Mouse (Mus musculus) ZHBTc4 (cell line): ENCODE measurements at regions not wholly inside any gene's neighbourhood (a gene's known extent, or its start where the extent isn't known, plus 50 kb on each side); places are given as distances from the start of the nearest gene placed in this dataset.
A peak's percentile ranks its signal among the peaks of the same experiment; 100 is the strongest.

Experiments used
- DNase-seq: peaks from one replicate; pipeline ENCODE4 v3.0.0-alpha.2; 2011; ENCODE audit warnings: low read depth, low spot score

DNA sequence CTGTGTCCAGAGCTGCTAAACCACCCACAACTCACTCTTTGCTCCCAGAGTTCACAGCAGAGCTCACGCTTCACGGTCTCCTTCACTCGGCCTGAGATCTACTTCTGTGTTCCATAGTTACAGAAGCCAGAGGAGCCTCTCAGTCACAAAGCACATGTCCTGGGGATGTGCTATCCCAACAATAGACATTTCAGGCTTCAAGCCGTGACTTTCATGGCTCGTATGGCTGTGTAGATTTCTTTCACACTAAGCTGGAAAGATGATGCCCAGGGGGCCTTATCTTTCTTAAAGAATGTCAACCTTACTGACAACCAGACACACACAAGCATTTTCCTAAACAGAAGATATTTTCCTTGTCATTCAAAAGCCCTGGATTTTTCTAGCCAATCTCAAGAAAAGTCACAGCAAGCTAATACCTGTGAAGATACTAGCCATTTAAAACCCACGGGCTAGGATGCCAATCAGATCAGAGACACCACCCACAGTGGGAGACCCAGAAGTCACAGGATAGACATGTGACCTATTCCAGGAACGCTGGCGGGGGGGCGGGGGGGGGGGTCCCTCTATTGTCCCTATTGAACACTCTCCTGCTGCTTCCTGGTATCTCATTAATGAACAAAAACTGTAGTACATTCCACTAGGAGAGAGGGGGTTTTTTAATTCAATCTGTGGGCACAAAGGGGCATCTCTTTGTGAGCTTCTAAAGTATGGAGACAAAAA lies 98.8 kb upstream of the Mapk10 start:
- DNase-seq = peak; percentile 48

DNA sequence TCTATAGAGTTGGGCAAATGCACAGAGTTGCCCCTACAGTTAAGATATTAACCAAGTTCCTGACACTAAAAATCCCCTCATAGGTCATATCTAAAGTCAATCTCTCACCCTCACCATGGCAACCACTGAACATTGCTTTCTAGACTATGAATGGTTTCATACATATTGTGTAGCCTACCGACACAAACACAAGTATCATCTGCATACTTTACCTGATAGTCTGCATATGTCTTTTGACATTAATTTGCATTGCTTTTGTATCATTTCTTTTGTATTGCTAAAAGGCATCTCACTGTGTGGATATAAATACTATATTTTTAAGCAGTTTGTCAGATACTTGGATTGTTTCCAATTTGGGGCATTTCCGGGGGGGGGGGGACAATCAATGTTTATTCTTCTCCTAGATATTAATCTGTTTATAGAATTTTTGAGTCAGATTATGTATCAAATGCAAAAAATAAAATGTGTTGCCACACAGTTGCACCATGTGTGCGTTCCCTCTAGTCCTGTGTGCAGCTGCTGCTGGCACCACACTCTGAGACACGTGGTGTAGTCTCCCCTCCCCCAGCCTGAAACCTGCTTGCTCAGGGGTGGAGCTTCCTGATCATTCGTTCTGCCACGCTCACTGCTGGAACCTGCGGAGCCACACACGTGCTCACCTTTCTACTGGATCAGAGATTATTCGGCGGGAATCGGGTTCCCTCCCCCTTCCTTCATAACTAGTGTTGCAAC lies 94.7 kb upstream of the Mapk10 start:
- no peak for DNase-seq

DNA sequence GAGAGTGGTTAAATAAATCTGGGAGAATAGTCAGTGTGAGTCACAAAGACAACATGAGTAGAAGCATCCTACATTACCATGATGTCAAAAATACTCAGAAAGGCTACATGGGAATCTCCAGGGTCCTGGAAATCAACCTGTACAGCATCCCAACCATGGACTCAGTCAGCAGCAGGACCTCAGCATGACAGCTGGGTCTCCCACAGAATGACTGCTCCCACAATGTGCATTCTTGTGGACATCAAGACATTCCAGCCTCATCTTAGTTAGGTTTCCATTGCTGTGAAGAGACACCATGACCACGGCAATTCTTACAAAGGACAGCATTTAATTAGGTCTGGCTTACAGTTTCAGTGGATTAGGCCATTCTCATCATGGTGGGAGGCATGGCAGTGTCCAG lies 93.8 kb upstream of the Mapk10 start:
- no peak for DNase-seq

DNA sequence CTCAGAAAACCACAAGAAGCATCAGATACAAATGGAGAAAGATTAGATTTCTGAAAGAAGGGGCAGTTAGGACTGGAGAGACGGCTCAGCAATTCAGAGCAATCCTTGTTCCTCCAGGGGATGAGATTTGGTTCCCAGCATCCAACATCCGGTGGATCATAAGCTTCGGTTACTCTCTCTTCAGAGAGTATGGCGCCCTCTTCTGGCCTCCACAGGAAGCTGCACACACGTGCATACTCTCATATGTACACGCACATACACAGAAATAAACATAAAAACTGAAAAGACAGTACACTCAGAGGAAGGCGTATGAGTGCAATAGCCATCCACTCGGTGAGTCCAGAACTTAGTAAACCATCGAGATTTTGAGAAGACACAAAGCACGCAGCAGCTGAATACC lies 91.6 kb upstream of the Mapk10 start:
- peak; percentile 59 for DNase-seq

DNA sequence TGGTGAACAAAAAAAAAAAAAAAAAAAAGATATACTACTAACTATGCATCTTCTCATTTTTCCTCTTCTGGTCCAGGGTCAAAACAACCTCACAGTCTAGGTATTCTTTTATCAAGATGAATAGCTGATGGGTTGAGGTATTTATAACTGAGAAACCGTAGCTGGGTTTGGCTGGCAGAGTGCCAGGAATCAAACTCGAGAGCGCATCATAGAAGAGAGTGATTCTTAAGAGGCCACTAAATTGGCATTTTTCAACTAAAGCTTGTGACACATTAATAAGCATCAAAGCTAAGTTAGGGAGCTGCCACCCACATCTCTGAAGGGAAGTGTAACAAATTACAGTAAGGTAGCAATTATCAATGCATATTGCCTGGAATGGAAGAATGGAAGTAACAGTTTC lies 90.2 kb upstream of the Mapk10 start:
- no peak for DNase-seq

DNA sequence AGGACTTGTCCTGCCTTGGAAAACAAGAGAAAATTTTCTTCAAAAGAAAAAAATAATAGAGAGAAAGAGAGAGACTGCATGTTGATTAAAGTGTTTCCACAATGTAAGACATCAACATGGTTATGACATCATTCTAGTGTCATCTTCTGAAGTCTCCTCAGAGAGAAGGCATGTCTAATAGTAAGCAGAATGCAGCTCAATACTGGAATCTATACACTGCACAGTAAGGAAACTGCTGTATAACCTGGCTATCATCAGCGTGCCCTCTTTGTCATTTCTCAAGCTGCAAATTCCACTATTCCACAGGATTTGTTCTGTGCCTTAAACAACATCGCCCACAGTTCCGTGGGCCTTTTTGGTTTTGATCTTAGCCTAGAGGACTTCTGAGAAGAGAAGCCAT lies 82.8 kb upstream of the Mapk10 start:
- DNase-seq = no peak

DNA sequence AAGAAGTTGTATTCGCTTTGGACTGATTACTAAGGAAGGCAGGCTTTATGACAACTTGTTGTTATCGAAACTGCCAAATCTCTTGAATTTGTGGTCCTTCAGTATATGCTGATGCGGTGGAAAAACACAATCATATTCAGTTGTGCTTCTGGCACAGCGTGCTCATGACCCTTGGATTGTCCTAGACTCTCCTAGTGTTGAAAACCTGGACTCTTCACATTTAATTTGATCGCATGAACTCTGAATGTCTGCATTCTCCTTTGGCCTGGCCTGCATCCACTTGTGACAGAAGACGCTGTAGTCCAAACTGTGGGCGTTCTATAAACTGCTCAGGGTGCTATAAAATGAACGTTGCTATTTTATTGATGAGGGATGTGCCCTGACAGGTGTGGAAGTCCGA lies 80.6 kb upstream of the Mapk10 start:
- no peak for DNase-seq

DNA sequence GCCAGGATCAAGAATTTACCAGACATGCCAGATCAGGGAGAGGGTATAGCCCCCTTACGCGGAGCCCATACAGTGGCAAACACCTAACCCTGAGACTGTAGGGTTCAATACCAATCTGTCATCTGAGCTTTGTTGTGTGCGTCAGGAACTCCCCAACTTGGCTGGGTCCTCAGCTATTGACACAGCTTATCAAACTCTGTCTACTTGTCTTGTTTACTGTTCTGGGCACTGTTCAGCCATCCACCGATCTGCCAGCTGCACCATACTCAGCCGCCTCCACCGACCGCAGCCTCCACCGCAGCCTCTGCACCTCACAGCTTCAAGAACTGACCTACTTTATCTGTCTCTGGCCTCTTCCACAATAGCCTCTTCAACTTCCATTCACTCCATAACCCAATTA lies 80.1 kb upstream of the Mapk10 start:
- no peak for DNase-seq

DNA sequence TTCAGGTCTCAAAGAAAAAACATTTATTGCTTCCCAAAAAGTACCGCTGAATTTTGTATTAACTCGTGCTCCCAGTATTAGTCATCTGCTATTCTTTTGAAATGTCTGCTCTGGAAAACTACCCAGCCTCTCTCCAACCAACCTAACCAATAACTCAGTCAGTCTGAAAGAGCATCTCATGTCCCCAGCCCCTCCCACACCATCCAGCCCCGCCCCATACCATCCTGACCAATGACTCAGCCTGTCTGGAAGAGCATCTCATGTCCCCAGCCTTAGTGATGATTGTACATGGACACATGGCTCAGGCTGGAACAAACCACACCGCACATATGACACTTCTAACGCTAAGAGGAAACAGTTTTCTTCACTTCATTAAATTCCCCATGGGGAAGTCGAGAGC lies 58.1 kb upstream of the Mapk10 start:
- DNase-seq = no peak

DNA sequence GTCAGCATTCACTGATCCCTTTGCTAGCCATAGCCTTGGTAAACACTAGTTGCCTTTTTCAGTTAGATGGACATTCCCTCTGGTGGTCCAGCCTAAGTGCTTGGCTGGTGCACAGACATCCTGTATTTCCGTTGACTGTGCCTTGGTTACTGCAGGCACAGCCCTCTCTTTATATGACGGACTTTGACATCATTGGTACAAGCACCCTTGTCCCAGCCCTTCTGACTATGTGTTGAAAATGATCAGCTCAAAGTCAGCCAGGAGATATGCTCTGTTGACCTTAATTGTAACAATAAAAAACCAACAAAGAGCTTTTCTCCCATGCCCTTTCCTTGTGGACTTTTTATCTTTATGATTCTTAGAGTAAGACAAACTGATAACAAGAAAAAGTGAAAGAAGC lies 53.8 kb upstream of the Mapk10 start:
- no peak for DNase-seq

DNA sequence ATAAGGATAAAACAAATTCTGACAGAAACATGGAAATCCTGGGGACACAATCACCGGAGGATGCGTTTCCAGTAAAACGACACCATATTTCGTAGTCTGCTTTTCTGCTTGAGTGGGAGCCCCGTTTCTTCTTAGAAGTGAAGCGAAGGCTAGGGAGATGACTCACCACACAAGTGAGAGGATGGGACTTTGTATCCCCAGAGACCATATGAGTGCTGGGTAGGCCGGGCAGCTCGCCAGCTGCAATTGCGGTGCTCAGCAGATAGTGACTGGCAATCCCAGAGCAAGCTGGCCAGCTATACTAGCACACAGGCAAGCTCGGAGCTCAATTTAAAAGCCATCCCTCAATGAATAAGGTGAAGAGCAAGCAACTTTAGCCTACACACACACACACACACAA lies 50.3 kb upstream of the Mapk10 start:
- no peak for DNase-seq
